Mouse (Mus musculus) liver, embryonic 14.5 days (tissue): ENCODE data around the gene Cables2.

Experiments
- CTCF ChIP-seq: IDR thresholded peaks from 2 replicates; pipeline ENCODE4 v1.5.1; 2016; ENCODE audit warnings: antibody characterized with exemption, low read depth, control low read depth
- EP300 ChIP-seq: IDR thresholded peaks from 2 replicates; pipeline ENCODE4 v1.6.1; 2016; ENCODE audit warnings: antibody characterized with exemption, low read depth

DNA sequence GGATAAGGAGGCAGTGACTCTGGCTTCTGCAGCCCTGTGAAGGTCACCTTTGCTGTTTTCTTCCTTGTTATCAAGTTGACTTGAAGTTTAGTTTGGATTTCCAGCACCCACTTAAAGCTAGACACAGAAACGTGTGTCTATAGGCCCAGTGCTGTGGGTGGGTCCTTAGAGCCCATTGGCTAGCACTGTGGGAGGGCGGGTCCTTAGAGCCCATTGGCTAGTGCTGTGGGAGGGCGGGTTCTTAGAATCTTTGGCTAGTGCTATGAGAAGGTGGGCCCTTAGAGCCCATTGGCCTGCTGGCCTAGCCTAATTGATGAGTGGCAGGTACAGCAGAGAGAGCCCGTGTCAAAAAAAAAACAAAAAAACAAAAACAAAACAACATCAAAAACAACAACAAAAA, 46.9 kb upstream of the Cables2 start:
- TF ChIP-seq CTCF (no peak), EP300 (no peak)
